Mouse (Mus musculus) spleen, postnatal 4 days (tissue): ENCODE measurements around the gene Cypt15.
"Not testable (repeated sequence)": the region's sequence is repeated elsewhere in the genome, so short reads cannot be mapped to it uniquely, and the experiment has no call there.

Experiments used
- DNase-seq, 2 experiments: peaks; one replicate each; pipeline ENCODE4 v3.0.0; 2022; ENCODE audit warnings: low spot score in 2 of 2

Cypt15 gene

GRCm38 (mm10) chrX:39345967-39346366 lies at the start of gene Cypt15:
Gene Cypt15 (plus strand): TSS chrX:39346267.
- not testable (repeated sequence) for DNase-seq

- DNase-seq, result no peak
Observed at GRCm38 (mm10) chrX:39370932-39371331, 24.9 kb downstream of the Cypt15 start.

GRCm38 (mm10) chrX:39378830-39379229 lies 32.8 kb downstream of the Cypt15 start:
- DNase-seq, result no peak

GRCm38 (mm10) chrX:39383806-39384205 lies 37.7 kb downstream of the Cypt15 start:
- DNase-seq, result no peak
